Mouse (Mus musculus) kidney, postnatal 25 days (tissue): ENCODE results near the gene Podxl2.

ENCODE experiments used
- DNase-seq, 2 experiments: peaks; one replicate each; pipeline ENCODE4 v3.0.0; 2021; ENCODE audit warnings: mixed read lengths in 2 of 2

The Podxl2 gene

GRCm38 (mm10) chr6:88843781-88844725, 30.8 kb downstream of the Podxl2 start:
- no peak for DNase-seq

GRCm38 (mm10) chr6:88843241-88843640, 31.6 kb downstream of the Podxl2 start:
- DNase-seq: no peak

GRCm38 (mm10) chr6:88842731-88843151, 32.1 kb downstream of the Podxl2 start:
- peak in 1 of 2 experiments; percentile 24 for DNase-seq

- peak; percentile 100 for DNase-seq
These were observed 32.8 kb downstream of the Podxl2 start, which contains the start of gene Abtb1 for GRCm38 (mm10) chr6:88841781-88842689. Gene Abtb1, minus strand, starts transcription at chr6:88841984.

- no peak for DNase-seq
These were observed 33.4 kb downstream of the Podxl2 start for GRCm38 (mm10) chr6:88841514-88841780.

GRCm38 (mm10) chr6:88840791-88841513, 33.9 kb downstream of the Podxl2 start:
- no peak for DNase-seq

GRCm38 (mm10) chr6:88840211-88840610, 34.6 kb downstream of the Podxl2 start:
- no peak for DNase-seq

GRCm38 (mm10) chr6:88839135-88839970, 35.5 kb downstream of the Podxl2 start:
- DNase-seq: no peak

- DNase-seq: no peak
These were observed 36.2 kb downstream of the Podxl2 start for GRCm38 (mm10) chr6:88838613-88839012.

- no peak for DNase-seq
These were observed 36.8 kb downstream of the Podxl2 start for GRCm38 (mm10) chr6:88837999-88838398.

GRCm38 (mm10) chr6:88836178-88836819, 38.5 kb downstream of the Podxl2 start:
- DNase-seq: no peak

GRCm38 (mm10) chr6:88835047-88835446, 39.8 kb downstream of the Podxl2 start:
- no peak for DNase-seq

- DNase-seq: peak in 1 of 2 experiments; percentile 21
These were observed 41.3 kb downstream of the Podxl2 start for GRCm38 (mm10) chr6:88833340-88834140.

- no peak for DNase-seq
These were observed 42.2 kb downstream of the Podxl2 start for GRCm38 (mm10) chr6:88832663-88833062.

- peak; percentile 60 to 70 for DNase-seq
These were observed 43.4 kb downstream of the Podxl2 start for GRCm38 (mm10) chr6:88831456-88831855.

GRCm38 (mm10) chr6:88830112-88830702, 44.6 kb downstream of the Podxl2 start:
- peak; percentile 45 to 55 for DNase-seq

- DNase-seq: no peak
These were observed 45.3 kb downstream of the Podxl2 start for GRCm38 (mm10) chr6:88829579-88829978.

GRCm38 (mm10) chr6:88828206-88829009, 46.4 kb downstream of the Podxl2 start:
- DNase-seq: no peak
